Mouse (Mus musculus): ENCODE data around the gene Klrb1. TPM values are rescaled to one million over a fixed set of nuclear protein-coding genes. Genes with fewer than 3 reads are reported as not detected.

The Klrb1 gene
- polyA plus RNA-seq, 1 experiment from 2014 or later: not detected

- ATAC-seq (ENCODE audit: low FRiP score): no peak
- Histone ChIP-seq H3K27ac (no peak overlapping the region), H3K36me3 (no peaks in the 10 kb centered on the region), H3K9ac (no peak overlapping the region), H3K4me1 (no peaks in the 10 kb centered on the region), H3K4me2 (replicated peaks) (no peak overlapping the region), H3K27me3 (no peaks in the 10 kb centered on the region), H3K9me3 (replicated peaks) (no peaks in the 10 kb centered on the region), H3K4me3 (no peak overlapping the region)
Measured at GRCm38 (mm10) chr6:128679574-128679973, 43.3 kb downstream of the Klrb1 start.

GRCm38 (mm10) chr6:128669936-128670335 is 52.9 kb downstream of the Klrb1 start:
- no peaks in the 10 kb centered on the region for H3K36me3 ChIP-seq

GRCm38 (mm10) chr6:128662206-128662605 is 60.7 kb downstream of the Klrb1 start, which contains the start of gene Clec2h:
TSS of gene Clec2h (plus strand) at chr6:128662385.
- ATAC-seq (ENCODE audit: low FRiP score): no peak
- Histone ChIP-seq H3K4me3 (no peak within 1 kb of the TSS), H3K4me1 (no peaks in the 10 kb centered on the region), H3K36me3 (no peaks in the 10 kb centered on the region), H3K27me3 (no peaks in the 10 kb centered on the region), H3K9me3 (replicated peaks) (no peaks in the 10 kb centered on the region), H3K9ac (no peak within 1 kb of the TSS), H3K4me2 (replicated peaks) (no peak within 1 kb of the TSS), H3K27ac (no peak within 1 kb of the TSS)
- 12% methylated on average over 1 of the region's 1 CpGs for WGBS

More at GRCm38 (mm10) chr6:128669936-128670335, 52.9 kb downstream of the Klrb1 start:
- Histone ChIP-seq H3K27me3 (no peaks in the 10 kb centered on the region), H3K9me3 (replicated peaks) (0 out of 2 replicates have a peak, but pooled peaks cover 3% of the 10 kb centered on the region), H3K27ac (no peak overlapping the region), H3K4me3 (no peak overlapping the region), H3K9ac (no peak overlapping the region), H3K4me1 (no peaks in the 10 kb centered on the region), H3K4me2 (replicated peaks) (no peak overlapping the region)
- WGBS: 57% methylated on average over 4 of the region's 4 CpGs
- no peak for ATAC-seq (ENCODE audit: low FRiP score)

GRCm38 (mm10) chr6:128661249-128661648 is 61.6 kb downstream of the Klrb1 start:
- ATAC-seq (ENCODE audit: low FRiP score): no peak

More at GRCm38 (mm10) chr6:128661249-128661648, 61.6 kb downstream of the Klrb1 start:
- no peak overlapping the region for H3K4me2 ChIP-seq (replicated peaks)
- H3K36me3 ChIP-seq: no peaks in the 10 kb centered on the region
- no peaks in the 10 kb centered on the region for H3K27me3 ChIP-seq
- H3K9ac ChIP-seq: no peak overlapping the region
- no peak overlapping the region for H3K4me3 ChIP-seq
- H3K9me3 ChIP-seq (replicated peaks): no peaks in the 10 kb centered on the region
- no peak overlapping the region for H3K27ac ChIP-seq
- WGBS: 100% methylated on average over 1 of the region's 1 CpGs
- H3K4me1 ChIP-seq: no peaks in the 10 kb centered on the region

Other genes starting within 250 kb of the Klrb1 start
- gene Pzp, start 196.3 kb downstream of the Klrb1 start, polyA plus RNA-seq (2016; fragmentation: Nextera tagmentation; extraction: Ambion mirVana): not detected in 2 replicates
- not detected in 2 replicates for gene A2ml1, start 141.5 kb downstream of the Klrb1 start, polyA plus RNA-seq (2016; fragmentation: Nextera tagmentation; extraction: Ambion mirVana)
- gene Klrb1a, start 99.5 kb downstream of the Klrb1 start, polyA plus RNA-seq (2016; fragmentation: Nextera tagmentation; extraction: Ambion mirVana): not detected in 2 replicates
- not detected in 2 replicates for gene Clec2h, start 60.7 kb downstream of the Klrb1 start, polyA plus RNA-seq (2016; fragmentation: Nextera tagmentation; extraction: Ambion mirVana)
- gene Klrb1c, start 66.2 kb upstream of the Klrb1 start, polyA plus RNA-seq (2016; fragmentation: Nextera tagmentation; extraction: Ambion mirVana): not detected in 2 replicates
- gene Gm44511, start 103.3 kb upstream of the Klrb1 start, polyA plus RNA-seq (2016; fragmentation: Nextera tagmentation; extraction: Ambion mirVana): not detected in 2 replicates
- 0.25 TPM in 1 of 2 replicates, not detected in the other for gene Klrb1b, start 103.3 kb upstream of the Klrb1 start, polyA plus RNA-seq (2016; fragmentation: Nextera tagmentation; extraction: Ambion mirVana)
- not detected in 2 replicates for gene Clec2i, start 164.5 kb upstream of the Klrb1 start, polyA plus RNA-seq (2016; fragmentation: Nextera tagmentation; extraction: Ambion mirVana)
- 0.35 and 0.57 TPM in 2 replicates for gene BC035044, start 168.1 kb upstream of the Klrb1 start, polyA plus RNA-seq (2016; fragmentation: Nextera tagmentation; extraction: Ambion mirVana)
- gene Clec2g, start 211.3 kb upstream of the Klrb1 start, polyA plus RNA-seq (2016; fragmentation: Nextera tagmentation; extraction: Ambion mirVana): not detected in 2 replicates